Mouse (Mus musculus) cerebellum, adult 2 months (tissue): Measurements from ENCODE around the gene Psmb9. TPM values are rescaled to one million over a fixed set of nuclear protein-coding genes. Genes with fewer than 3 reads are reported as not detected.

Experiments used
- DNase-seq, 2 experiments: peaks; one replicate each; pipeline ENCODE4 v3.0.0; 2021
- H3K27ac ChIP-seq: fragments of 200-500 bp; 2 replicates; pipeline ENCODE4 v1.5.1; 2012; ENCODE audit warnings: low read length, control low read depth, inconsistent platforms; ENCODE audit not compliant: insufficient read depth
- H3K27me3 ChIP-seq: fragments of 200-500 bp; 2 replicates; pipeline ENCODE4 v1.6.1; 2012; ENCODE audit warnings: inconsistent platforms, mild to moderate bottlenecking, low read length, moderate library complexity; ENCODE audit not compliant: control insufficient read depth, insufficient read depth
- H3K4me1 ChIP-seq: fragments of 200-500 bp; 2 replicates; pipeline ENCODE4 v1.6.1; 2011; ENCODE audit warnings: low read length; ENCODE audit not compliant: control insufficient read depth, insufficient read depth
- H3K4me3 ChIP-seq: fragments of 200-500 bp; replicated peaks from 2 replicates; pipeline ENCODE3; 2011; ENCODE audit warnings: mild to moderate bottlenecking, low read depth, low read length, control low read depth; ENCODE audit not compliant: insufficient read depth
- CTCF ChIP-seq: fragments of 200-500 bp; IDR thresholded peaks from 2 replicates; pipeline ENCODE4 v1.5.1; 2011; ENCODE audit warnings: low read depth, mild to moderate bottlenecking, control low read depth, low read length, moderate library complexity, borderline replicate concordance; ENCODE audit not compliant: insufficient read depth
- POLR2A ChIP-seq: fragments of 200-500 bp; IDR thresholded peaks from 2 replicates; pipeline ENCODE4 v1.6.1; 2011; ENCODE audit warnings: low read length, control low read depth, borderline replicate concordance; ENCODE audit not compliant: insufficient read depth
- WGBS: fragments of 180-500 bp; shearing (Covaris S2); methylation state at CpG from one replicate; pipeline ENCODE4 v1.1.7; 2018; 5-methylcytosine and 5-hydroxymethylcytosine counted together
- polyA plus RNA-seq: library from polyadenylated mRNA; depleted of rRNA; stranded (reverse); fragments of >200 nt; gene quantifications from 2 replicates; pipeline ENCODE4 v1.2.3, GENCODE M21; 2012; rRNA removed

Gene Psmb9
- polyA plus RNA-seq, 1 experiment, result 2.7 TPM

GRCm38 (mm10) chr17:34138655-34139054 is 48.9 kb downstream of the Psmb9 start:
- no peak for DNase-seq
- no peaks in the 10 kb centered on the region for H3K4me1 ChIP-seq
- no peak overlapping the region for H3K4me3 ChIP-seq
- no peaks in the 10 kb centered on the region; the same call in 1 of the 2 replicates for H3K27me3 ChIP-seq
- no peak overlapping the region for H3K27ac ChIP-seq
- no peak for TF ChIP-seq POLR2A
- no peak for TF ChIP-seq CTCF
- 80% methylated on average over 7 of the region's 7 CpGs for WGBS

DNA sequence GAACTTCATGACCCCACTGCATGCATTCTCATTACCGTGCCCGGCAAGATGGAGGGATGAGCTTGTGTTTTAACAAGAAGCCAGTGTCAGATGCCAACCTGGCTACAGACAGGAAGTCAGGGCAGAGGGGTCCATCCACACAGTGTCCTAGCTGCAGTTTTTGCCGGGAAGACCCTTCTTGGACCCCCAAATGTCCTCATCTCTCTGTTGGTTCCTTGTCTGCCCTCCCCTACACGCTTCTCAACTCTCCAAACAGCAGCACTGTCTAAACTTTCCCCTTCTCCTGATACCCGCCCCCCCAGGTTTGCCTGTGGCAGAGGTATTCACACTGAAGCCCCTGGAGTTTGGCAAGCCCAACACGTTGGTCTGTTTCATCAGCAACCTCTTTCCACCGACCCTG is 50.0 kb downstream of the Psmb9 start:
- Histone ChIP-seq H3K27ac (no peak overlapping the region), H3K4me3 (no peak overlapping the region), H3K27me3 (no peaks in the 10 kb centered on the region; the same call in 1 of the 2 replicates), H3K4me1 (no peaks in the 10 kb centered on the region)
- TF ChIP-seq CTCF (no peak), POLR2A (no peak)
- WGBS, result 70% methylated on average over 7 of the region's 7 CpGs
- no peak for DNase-seq

GRCm38 (mm10) chr17:34135297-34136224 is 52.0 kb downstream of the Psmb9 start:
- 5% methylated on average over 31 of the region's 31 CpGs for WGBS
- DNase-seq, result peak; percentile 98
- H3K27ac ChIP-seq, result no peak overlapping the region
- no peaks in the 10 kb centered on the region for H3K4me1 ChIP-seq
- H3K27me3 ChIP-seq, result no peaks in the 10 kb centered on the region; the same call in 1 of the 2 replicates
- TF ChIP-seq CTCF (peak; percentile 99), POLR2A (no peak)
- peak overlapping the region; percentile 56 for H3K4me3 ChIP-seq

DNA sequence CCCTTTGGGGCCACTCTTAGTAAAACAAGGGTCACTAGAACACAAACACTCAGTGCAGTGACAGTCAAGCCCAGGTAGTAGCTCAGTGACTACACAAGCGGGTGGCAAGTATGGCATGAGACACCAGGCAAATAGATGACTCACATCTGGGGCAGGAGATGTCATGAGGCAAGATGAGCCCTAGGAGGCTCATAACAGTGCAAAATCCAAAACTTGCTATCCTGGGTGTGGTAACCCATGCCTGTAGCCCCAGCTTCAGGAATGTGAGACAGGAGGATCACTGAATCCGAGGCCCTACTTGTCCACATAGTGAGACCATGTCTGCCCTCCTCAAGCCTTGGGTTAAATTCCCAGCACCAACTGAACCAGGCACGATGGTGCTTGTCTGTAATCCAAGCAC is 53.1 kb downstream of the Psmb9 start:
- H3K27ac ChIP-seq, result no peak overlapping the region
- H3K4me3 ChIP-seq, result no peak overlapping the region
- no peaks in the 10 kb centered on the region; the same call in 1 of the 2 replicates for H3K27me3 ChIP-seq
- 86% methylated on average over 3 of the region's 3 CpGs for WGBS
- TF ChIP-seq CTCF (no peak), POLR2A (no peak)
- DNase-seq, result no peak
- H3K4me1 ChIP-seq, result no peaks in the 10 kb centered on the region

GRCm38 (mm10) chr17:34133289-34133688 is 54.3 kb downstream of the Psmb9 start:
- no peak for DNase-seq
- H3K4me1 ChIP-seq, result peaks cover 3% of the 10 kb centered on the region; the same call in 1 of the 2 replicates
- WGBS, result 79% methylated on average over 11 of the region's 11 CpGs
- H3K27me3 ChIP-seq, result no peaks in the 10 kb centered on the region
- no peak overlapping the region for H3K4me3 ChIP-seq
- no peak overlapping the region for H3K27ac ChIP-seq
- no peak for TF ChIP-seq POLR2A
- TF ChIP-seq CTCF, result no peak

Other genes with a start within 250 kb of the Psmb9 start
- gene Pfdn6, start 247.4 kb downstream of the Psmb9 start, polyA plus RNA-seq, result 117 and 135 TPM in 2 replicates
- gene Wdr46, start 247.1 kb downstream of the Psmb9 start, polyA plus RNA-seq, result 13.3 and 14.0 TPM in 2 replicates
- 8.4 and 8.6 TPM in 2 replicates for gene B3galt4, start 236.3 kb downstream of the Psmb9 start, polyA plus RNA-seq
- gene Vps52, start 232.0 kb downstream of the Psmb9 start, polyA plus RNA-seq, result 73.5 and 77.0 TPM in 2 replicates
- 283 and 320 TPM in 2 replicates for gene Rps18, start 231.8 kb downstream of the Psmb9 start, polyA plus RNA-seq
- gene H2-K1, start 187.4 kb downstream of the Psmb9 start, polyA plus RNA-seq, result 61.9 and 77.5 TPM in 2 replicates
- 66.4 and 74.6 TPM in 2 replicates for gene Ring1, start 163.1 kb downstream of the Psmb9 start, polyA plus RNA-seq
- gene H2-Ke6, start 159.7 kb downstream of the Psmb9 start, polyA plus RNA-seq, result 82.9 and 89.8 TPM in 2 replicates
- 120 and 123 TPM in 2 replicates for gene Slc39a7, start 156.1 kb downstream of the Psmb9 start, polyA plus RNA-seq
- gene Rxrb, start 156.0 kb downstream of the Psmb9 start, polyA plus RNA-seq, result 78.0 and 83.2 TPM in 2 replicates
- 12.2 and 15.2 TPM in 2 replicates for gene Col11a2, start 148.3 kb downstream of the Psmb9 start, polyA plus RNA-seq
- 0.25 and 0.34 TPM in 2 replicates for gene H2-Oa, start 95.4 kb downstream of the Psmb9 start, polyA plus RNA-seq
- gene H2-DMa, start 68.2 kb downstream of the Psmb9 start, polyA plus RNA-seq, result 13.2 and 13.6 TPM in 2 replicates
- gene Brd2, start 65.1 kb downstream of the Psmb9 start, polyA plus RNA-seq, result 188 and 209 TPM in 2 replicates
- 0.35 and 0.52 TPM in 2 replicates for gene H2-DMb2, start 44.5 kb downstream of the Psmb9 start, polyA plus RNA-seq
- 1.8 and 3.0 TPM in 2 replicates for gene H2-DMb1, start 34.7 kb downstream of the Psmb9 start, polyA plus RNA-seq
- gene Tap1, start 211 bp downstream of the Psmb9 start, polyA plus RNA-seq, result 2.6 and 2.7 TPM in 2 replicates
- 5.8 and 7.3 TPM in 2 replicates for gene Psmb8, start 10.0 kb upstream of the Psmb9 start, polyA plus RNA-seq
- gene Tap2, start 15.8 kb upstream of the Psmb9 start, polyA plus RNA-seq, result 9.1 and 10.0 TPM in 2 replicates
- 0.67 and 0.86 TPM in 2 replicates for gene H2-Ob, start 51.1 kb upstream of the Psmb9 start, polyA plus RNA-seq
- 4.0 TPM in 2 replicates for gene H2-Ab1, start 69.9 kb upstream of the Psmb9 start, polyA plus RNA-seq
- gene H2-Aa, start 100.1 kb upstream of the Psmb9 start, polyA plus RNA-seq, result 3.0 and 3.1 TPM in 2 replicates
- 2.9 and 3.8 TPM in 2 replicates for gene H2-Eb1, start 118.1 kb upstream of the Psmb9 start, polyA plus RNA-seq
- gene H2-Eb2, start 137.9 kb upstream of the Psmb9 start, polyA plus RNA-seq, result 0.08 and 0.10 TPM in 2 replicates
- not detected in 2 replicates for gene Btnl2, start 167.1 kb upstream of the Psmb9 start, polyA plus RNA-seq
- gene Btnl1, start 189.4 kb upstream of the Psmb9 start, polyA plus RNA-seq, result not detected in 2 replicates
- 5.8 and 6.5 TPM in 2 replicates for gene BC051142, start 211.1 kb upstream of the Psmb9 start, polyA plus RNA-seq